Mouse (Mus musculus) ES-Bruce4 (cell line): Measurements from ENCODE around the gene Cd47. TPM values are rescaled to one million over a fixed set of nuclear protein-coding genes. Genes with fewer than 3 reads are reported as not detected.

Experiments used
- H3K27ac ChIP-seq: 2 replicates; pipeline ENCODE4 v1.5.1; 2012; ENCODE audit warnings: low read length, inconsistent platforms; ENCODE audit not compliant: insufficient read depth
- H3K27me3 ChIP-seq: 2 replicates; pipeline ENCODE4 v1.6.1; 2012; ENCODE audit warnings: mild to moderate bottlenecking, low read length, inconsistent platforms; ENCODE audit not compliant: control insufficient read depth, poor library complexity, insufficient read depth, severe bottlenecking
- H3K36me3 ChIP-seq: 2 replicates; pipeline ENCODE4 v1.6.1; 2012; ENCODE audit warnings: inconsistent platforms, mild to moderate bottlenecking, low read length, moderate library complexity; ENCODE audit not compliant: control insufficient read depth, poor library complexity, insufficient read depth, severe bottlenecking
- H3K4me1 ChIP-seq: one replicate; pipeline ENCODE4 v1.8.1; 2011; ENCODE audit warnings: low read length; ENCODE audit not compliant: control insufficient read depth, insufficient read depth
- H3K4me3 ChIP-seq: 2 replicates; pipeline ENCODE4 v1.5.1; 2011; ENCODE audit warnings: low read depth, mild to moderate bottlenecking, low read length
- H3K9ac ChIP-seq: 2 replicates; pipeline ENCODE4 v1.6.1; 2012; ENCODE audit warnings: low read depth, mild to moderate bottlenecking, inconsistent platforms; ENCODE audit not compliant: poor library complexity, severe bottlenecking
- H3K9me3 ChIP-seq: replicated peaks from 2 replicates; pipeline ENCODE4 v1.6.1; 2012; ENCODE audit warnings: mild to moderate bottlenecking, low read length, inconsistent platforms; ENCODE audit not compliant: control insufficient read depth, poor library complexity, insufficient read depth, severe bottlenecking
- CTCF ChIP-seq: IDR thresholded peaks from one replicate; pipeline ENCODE4 v1.8.1; 2011; ENCODE audit warnings: low read depth, low read length
- EP300 ChIP-seq: IDR thresholded peaks from 2 replicates; pipeline ENCODE4 v1.6.1; 2011; ENCODE audit warnings: low read depth, low read length; ENCODE audit not compliant: insufficient read depth
- POLR2A ChIP-seq: IDR thresholded peaks from one replicate; pipeline ENCODE4 v1.8.1; 2011; ENCODE audit warnings: low read length; ENCODE audit not compliant: insufficient read depth
- polyA plus RNA-seq: library from polyadenylated mRNA; stranded (reverse); fragments of >200 nt; gene quantifications from 2 replicates; pipeline ENCODE4 v1.2.4, GENCODE M21; 2011; ENCODE audit warnings: low read depth; ENCODE audit not compliant: missing spikeins, insufficient read depth, insufficient read length

Gene Cd47
- 11.0 and 12.3 TPM in 2 replicates for polyA plus RNA-seq

GRCm38 (mm10) chr16:49799597-49800561 lies at the start of gene Cd47:
Gene Cd47, plus strand, starts transcription at chr16:49800533.
- H3K27me3 ChIP-seq: no peaks in the 10 kb centered on the region
- TF ChIP-seq EP300: no peak
- H3K9ac ChIP-seq: no peak within 1 kb of the TSS
- H3K4me1 ChIP-seq: peaks cover 2% of the 10 kb centered on the region
- H3K36me3 ChIP-seq: no peaks in the 10 kb centered on the region
- H3K4me3 ChIP-seq: no peak within 1 kb of the TSS
- H3K27ac ChIP-seq: no peak within 1 kb of the TSS
- H3K9me3 ChIP-seq: no peaks in the 10 kb centered on the region

- H3K9ac ChIP-seq: no peak overlapping the region
- H3K27ac ChIP-seq: no peak overlapping the region
- H3K36me3 ChIP-seq: no peaks in the 10 kb centered on the region
- TF ChIP-seq EP300: no peak
- no peak for TF ChIP-seq POLR2A
- TF ChIP-seq CTCF: no peak
- peaks cover 5% of the 10 kb centered on the region for H3K9me3 ChIP-seq
- no peaks in the 10 kb centered on the region for H3K27me3 ChIP-seq
- H3K4me1 ChIP-seq: no peaks in the 10 kb centered on the region
- no peak overlapping the region for H3K4me3 ChIP-seq
Measured at GRCm38 (mm10) chr16:49752906-49753305, 47.4 kb upstream of the Cd47 start.

GRCm38 (mm10) chr16:49753318-49753717 lies 47.0 kb upstream of the Cd47 start:
- H3K27ac ChIP-seq: no peak overlapping the region

GRCm38 (mm10) chr16:49760517-49761203 lies 39.7 kb upstream of the Cd47 start:
- Histone ChIP-seq H3K36me3 (no peaks in the 10 kb centered on the region), H3K9ac (no peak overlapping the region), H3K4me3 (no peak overlapping the region), H3K27me3 (no peaks in the 10 kb centered on the region), H3K4me1 (no peaks in the 10 kb centered on the region), H3K9me3 (peaks cover 5% of the 10 kb centered on the region), H3K27ac (no peak overlapping the region)
- TF ChIP-seq CTCF (no peak), POLR2A (no peak), EP300 (no peak)

More at GRCm38 (mm10) chr16:49753318-49753717, 47.0 kb upstream of the Cd47 start:
- no peak for TF ChIP-seq CTCF
- no peak for TF ChIP-seq EP300
- no peak for TF ChIP-seq POLR2A
- no peaks in the 10 kb centered on the region for H3K27me3 ChIP-seq
- peaks cover 5% of the 10 kb centered on the region for H3K9me3 ChIP-seq
- no peaks in the 10 kb centered on the region for H3K36me3 ChIP-seq
- H3K4me1 ChIP-seq: no peaks in the 10 kb centered on the region
- H3K4me3 ChIP-seq: no peak overlapping the region
- H3K9ac ChIP-seq: no peak overlapping the region

GRCm38 (mm10) chr16:49761981-49762380 lies 38.4 kb upstream of the Cd47 start:
- Histone ChIP-seq H3K4me1 (no peaks in the 10 kb centered on the region), H3K4me3 (no peak overlapping the region)

GRCm38 (mm10) chr16:49766326-49766725 lies 34.0 kb upstream of the Cd47 start:
- Histone ChIP-seq H3K4me1 (peaks cover 3% of the 10 kb centered on the region), H3K4me3 (no peak overlapping the region), H3K27me3 (no peaks in the 10 kb centered on the region), H3K9ac (no peak overlapping the region), H3K27ac (no peak overlapping the region), H3K36me3 (no peaks in the 10 kb centered on the region), H3K9me3 (no peaks in the 10 kb centered on the region)
- TF ChIP-seq EP300: no peak
- no peak for TF ChIP-seq POLR2A
- no peak for TF ChIP-seq CTCF

More at GRCm38 (mm10) chr16:49761981-49762380, 38.4 kb upstream of the Cd47 start:
- no peaks in the 10 kb centered on the region for H3K27me3 ChIP-seq
- TF ChIP-seq POLR2A (no peak), CTCF (no peak), EP300 (no peak)
- no peak overlapping the region for H3K9ac ChIP-seq
- H3K9me3 ChIP-seq: peaks cover 1% of the 10 kb centered on the region
- no peak overlapping the region for H3K27ac ChIP-seq
- no peaks in the 10 kb centered on the region for H3K36me3 ChIP-seq
